Mouse (Mus musculus) c-Kit-positive CD71-negative TER-119-negative erythroid progenitor cells, embryonic 14.5 days (primary cell): ENCODE measurements around the gene Polr1c.

Experiments
- DNase-seq: peaks from one replicate; pipeline ENCODE4 v3.0.0-alpha.2; 2013; ENCODE audit warnings: low read depth

The Polr1c gene

DNA sequence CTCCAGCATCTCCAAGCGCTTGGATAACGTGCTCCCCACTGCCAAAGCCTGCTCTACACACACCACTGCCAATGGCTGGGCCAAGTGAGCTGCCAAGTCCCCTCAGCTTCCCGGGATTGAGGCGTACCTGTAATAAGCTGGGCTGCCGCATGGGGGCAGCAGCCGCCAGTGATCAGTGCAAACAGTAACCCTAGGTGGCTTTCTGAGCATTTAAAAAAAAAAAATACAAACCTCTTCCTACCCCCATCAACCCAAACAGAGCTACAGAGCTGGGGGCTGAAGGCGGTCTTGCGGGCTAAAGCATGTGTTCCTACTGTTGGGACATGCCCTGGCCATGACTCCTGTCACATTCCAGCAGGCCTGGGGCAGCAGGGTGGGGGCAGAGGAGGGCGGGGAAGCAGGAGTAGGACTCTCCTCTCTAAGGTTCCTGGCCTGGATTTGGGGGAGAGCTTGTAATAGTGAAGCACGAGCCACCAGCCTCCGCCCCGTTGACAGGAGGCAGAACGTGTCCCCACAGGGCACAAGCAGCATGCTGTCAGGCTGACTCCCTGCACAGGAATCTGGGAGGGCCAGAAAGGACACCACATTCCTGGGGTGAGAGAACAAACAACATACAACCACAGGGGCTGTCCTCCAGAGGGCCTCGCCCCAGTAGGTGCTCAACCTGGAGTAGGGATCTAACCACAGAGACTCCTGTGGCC, 18.2 kb upstream of the Polr1c start:
- DNase-seq: no peak

DNA sequence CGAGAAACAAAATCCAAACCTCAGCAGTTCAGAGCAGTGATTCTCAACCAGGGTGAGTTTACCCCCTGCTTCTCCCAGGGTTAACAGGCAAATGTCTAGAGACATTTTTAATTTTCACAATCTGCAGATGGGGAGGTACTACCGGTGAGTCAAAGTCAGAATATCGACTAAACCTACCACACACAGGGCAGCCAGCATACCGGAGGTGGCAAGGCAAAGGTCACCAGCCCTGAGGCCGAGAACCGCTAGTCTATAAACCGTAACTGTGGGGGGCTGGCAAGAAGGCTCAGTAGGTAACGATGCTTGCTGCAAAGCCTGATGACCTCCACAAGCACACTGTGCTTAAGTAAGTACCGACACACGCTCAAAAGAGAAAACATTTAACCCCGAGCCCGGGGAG, 17.6 kb upstream of the Polr1c start:
- no peak for DNase-seq

DNA sequence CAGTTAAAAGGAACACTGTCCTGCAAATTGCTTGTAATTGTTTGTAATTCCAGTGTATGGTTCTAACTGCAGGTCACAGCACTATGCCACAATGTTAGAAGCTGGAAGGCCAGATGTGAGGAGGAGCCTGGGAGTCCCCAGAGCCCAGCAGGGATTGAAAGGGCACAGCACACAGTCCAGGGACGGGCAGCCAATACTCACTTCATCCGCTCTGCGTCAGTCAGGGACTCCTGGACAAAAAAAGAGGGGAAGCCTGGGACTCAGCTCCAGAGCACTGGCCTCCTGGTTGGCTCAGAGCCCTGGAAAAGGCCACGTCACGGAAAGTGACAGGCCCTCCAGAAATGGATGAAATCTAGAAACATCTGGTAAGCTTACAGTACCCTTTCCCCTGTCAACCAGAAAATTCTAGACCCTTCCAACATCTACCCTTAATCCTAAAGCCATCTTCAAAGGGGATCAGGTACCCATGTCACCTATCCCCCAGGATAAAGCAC, 14.4 kb upstream of the Polr1c start:
- DNase-seq: no peak

DNA sequence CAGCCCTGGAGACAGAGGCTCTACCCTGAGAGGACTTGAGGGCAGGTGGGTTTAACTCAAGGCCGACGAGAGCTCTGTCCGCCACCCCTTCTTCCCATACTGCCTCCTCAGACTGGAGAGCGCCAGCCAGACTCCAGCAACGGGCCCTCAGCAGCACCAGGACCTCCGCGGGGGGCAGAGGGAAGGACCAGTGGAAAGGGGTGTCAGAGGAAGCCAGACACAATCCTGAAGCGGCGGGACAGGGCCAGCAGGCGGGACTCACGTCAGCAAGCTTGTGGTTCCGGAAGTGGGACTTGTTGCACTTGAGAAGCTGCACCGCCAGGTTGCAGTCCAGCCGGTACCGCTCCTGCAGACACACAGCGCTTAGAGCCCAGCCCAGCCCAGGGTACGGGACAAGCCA, 11.8 kb upstream of the Polr1c start:
- DNase-seq: no peak

DNA sequence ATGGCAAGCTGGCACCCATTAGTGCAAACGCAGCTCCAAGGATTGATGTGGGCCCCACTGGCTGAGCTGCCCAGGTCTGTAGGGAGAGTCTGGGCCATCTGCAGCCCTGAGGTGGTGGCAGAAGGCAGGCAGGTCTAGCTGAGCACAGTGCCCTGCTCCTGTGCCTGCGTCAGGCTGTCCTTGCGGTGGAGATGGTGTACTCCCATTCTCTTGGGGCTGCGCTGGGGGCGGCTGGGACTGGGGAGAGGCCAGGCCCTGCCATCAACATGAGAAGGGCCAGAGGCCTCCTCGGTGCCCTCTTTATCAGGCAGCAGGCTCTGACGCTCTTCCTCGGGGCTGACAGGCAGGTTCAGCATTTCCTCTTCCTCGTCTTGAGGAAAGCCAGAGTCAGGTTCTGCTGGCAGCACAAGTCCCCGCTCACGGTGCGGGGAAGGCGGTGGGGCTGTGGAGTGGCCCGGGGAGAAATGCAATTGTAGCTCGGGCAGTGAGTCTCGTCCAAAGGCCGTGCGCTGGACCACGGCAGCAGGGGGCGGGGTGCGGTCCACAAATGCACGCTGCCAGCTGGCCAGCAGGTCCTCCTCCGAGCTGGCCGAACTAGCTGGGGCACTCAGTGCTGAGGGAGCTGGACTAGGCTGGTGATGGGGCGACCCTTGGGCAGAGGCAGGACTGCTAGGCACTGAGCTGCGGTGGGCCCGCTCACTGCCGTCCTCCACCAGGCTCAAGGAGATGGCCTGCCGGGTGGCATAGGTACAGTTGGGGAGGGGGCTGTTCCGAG, 10.6 kb upstream of the Polr1c start:
- no peak for DNase-seq

DNA sequence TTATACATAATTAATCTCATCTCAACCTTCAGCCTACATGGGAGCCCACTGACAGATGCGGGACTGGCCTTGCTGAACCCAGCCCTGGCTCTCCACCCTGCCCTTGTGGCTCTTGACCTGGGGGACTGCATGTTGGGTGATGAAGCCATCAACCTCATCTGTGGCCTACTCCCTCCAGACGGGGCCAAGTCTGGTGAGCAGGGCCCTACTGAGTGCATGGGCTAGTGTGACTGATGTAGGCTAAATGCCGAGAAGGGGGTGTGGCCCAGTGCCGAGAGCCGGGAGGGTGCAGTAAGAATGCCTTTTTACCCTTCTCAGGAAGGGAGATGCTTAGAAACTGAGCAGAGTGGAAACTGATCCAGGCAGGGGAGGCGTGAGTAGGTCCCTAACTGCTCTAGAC, 7.3 kb upstream of the Polr1c start:
- DNase-seq: no peak

DNA sequence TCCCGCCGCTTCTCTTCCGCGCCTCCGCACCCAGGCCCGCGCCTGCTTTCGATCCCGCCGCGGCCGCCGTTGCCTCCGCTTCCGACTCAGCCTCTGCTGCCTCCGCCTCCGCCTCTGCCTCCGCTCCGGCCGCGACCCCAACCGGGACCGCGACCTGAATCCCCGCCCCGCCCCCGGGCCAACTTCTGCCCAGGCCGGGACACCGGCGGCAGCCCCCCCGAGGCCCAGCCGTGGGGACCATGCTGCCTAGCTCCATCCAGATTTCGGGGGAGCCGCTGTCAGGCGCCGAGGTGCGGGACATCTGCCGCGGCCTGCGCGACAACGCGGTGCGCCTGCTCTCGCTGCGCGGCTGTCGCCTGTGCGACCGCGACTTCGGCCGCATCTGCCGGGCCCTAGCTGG, 6.3 kb upstream of the Polr1c start:
- no peak for DNase-seq

DNA sequence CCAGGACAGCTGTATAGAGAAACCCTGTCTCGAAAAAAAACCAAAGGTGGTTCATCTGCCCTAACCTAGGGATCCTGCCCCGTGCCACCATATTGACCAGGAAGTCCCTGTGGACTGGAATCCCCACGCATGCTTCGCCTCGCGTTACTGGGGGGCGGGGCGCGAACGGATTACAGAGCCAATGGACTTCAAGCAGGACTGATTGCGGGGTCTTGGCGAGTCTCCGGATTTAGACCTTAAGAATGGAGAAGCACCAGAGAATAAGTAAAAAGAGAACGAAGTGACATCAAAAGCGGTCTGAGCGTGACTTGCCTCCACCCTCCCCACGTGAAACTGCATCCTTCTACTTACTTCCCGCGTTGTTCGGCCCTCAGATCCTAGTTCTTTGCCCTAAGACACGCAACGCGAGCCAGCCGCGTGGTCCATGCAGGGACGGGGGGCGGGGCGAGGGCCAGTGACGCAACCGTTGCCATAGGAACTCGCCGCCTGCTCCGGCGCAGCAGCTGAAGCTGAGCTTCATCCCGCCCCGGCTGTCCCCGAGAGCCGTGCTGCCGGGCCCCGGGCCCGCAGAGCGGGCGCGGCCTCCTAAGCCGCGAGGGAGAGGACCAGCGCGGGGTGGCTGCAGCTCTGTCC, 5.7 kb upstream of the Polr1c start, which contains the start of gene Lrrc73:
Gene Lrrc73 (plus strand): TSS at position 80 of the 633 bp plus-strand sequence.
- DNase-seq: peak; percentile 67

DNA sequence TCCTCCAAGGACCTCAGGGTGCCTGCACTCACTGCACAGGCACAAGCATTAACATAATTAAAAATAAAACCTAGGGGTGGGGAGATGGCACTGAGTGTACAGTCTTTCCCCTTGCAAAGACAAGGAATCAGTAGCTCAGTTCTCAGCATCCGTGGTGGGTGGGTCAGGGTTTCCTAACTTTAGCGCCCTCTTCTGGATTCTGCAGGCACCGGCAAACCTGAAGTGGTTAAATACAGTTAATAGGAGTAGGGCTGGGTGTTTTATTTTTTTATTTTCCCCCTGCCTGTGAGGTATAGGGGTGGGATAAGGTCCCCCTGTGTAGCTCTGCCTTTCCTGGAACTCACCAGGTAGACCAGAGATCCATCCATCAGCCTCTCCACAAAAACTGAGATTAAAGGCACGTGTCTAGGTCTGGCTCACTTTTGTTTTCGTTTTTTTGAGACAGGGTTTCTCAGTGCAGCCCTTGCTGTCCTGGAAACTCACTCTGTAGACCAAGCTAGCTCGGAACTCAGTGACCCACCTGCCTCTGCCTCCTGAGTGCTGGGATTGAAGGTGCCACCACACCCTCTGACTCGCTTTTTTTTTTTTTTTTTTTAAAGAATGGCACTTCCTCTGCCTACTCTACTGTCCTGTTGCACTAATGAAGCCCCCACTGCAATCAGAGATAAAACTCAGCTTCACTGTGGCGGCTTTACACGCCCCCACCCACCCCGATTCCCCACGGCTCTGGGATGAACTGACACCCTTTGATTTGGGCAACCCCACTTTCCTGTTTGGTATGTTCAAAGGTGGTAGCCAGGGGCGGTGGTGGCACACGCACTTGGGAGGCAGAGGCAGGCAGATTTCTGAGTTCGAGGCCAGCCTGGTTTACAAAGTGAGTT, 5.0 kb upstream of the Polr1c start:
- DNase-seq: peak; percentile 52

DNA sequence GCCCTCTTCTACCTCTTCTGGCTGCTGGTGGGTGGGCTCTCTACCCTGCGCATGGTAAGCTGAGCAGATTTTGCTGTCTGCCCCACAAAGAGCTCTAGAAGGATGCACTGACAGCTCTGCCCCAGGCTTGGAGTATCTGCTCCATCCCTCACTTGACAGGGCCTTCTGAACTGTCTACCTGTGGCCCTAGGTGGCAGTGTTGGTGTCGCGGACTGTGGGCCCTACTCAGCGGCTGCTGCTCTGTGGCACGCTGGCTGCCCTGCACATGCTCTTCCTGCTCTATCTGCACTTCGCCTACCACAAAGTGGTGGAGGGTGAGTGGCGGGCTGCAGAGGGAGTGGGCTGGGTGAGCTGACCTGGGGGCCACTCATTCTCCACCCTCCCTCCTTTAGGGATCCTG, 3.3 kb upstream of the Polr1c start:
- no peak for DNase-seq

DNA sequence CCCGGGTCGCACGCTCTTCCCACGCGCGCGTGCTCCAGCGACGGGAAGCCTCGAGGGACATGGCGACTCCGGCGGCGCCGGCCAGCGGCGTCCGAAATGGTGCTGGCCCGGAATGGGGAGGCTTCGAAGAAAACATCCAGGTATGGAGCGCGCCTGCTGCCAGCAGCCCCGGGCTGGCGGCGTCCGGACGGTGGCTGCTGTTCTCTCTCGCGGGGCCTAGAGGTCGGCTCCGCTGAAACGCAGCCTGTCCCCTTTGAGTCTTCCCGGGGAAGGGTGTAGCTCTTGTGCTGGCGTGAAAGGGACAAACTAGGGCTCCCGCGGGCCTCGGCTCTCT, 302 bp upstream of the Polr1c start:
- DNase-seq: no peak

DNA sequence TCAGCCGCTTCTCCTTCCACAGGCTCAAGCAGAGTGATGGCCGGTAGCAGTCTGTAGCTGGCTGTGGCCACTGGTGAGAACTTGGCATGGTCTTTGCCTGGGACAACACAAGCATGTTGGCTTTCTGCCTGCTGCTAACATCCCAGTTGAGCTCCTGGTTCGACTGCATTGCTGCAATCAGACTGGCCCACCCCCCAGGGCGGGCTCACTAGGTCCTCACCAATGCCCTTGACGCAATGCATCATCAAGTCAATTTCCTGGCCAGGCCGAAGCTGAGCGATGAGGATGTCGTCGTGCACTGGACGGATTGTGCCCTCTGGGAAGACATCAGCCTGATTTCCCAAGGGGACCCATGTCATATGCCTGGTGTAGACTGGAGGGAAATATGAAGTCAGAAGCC, 3.3 kb downstream of the Polr1c start:
- DNase-seq: no peak

DNA sequence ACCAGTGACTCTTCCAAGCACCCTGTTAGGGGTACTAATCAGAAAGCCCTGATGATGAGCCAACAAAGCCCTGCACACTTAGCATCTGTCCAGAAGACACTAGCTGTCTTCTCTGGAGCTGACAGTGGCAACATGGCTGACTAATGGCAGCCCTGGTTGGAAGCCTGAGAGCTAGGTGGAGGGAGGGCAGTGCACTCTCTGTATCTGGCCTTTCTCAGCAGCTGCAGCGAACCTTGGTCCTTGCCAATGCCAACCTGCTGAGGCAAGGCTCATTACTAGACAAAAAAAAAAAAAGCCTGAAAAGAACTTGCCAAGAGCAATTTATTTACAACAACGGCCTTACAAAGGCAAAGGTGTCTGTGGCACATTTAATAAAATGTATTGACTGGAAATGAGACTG, 4.2 kb downstream of the Polr1c start:
- DNase-seq: no peak

DNA sequence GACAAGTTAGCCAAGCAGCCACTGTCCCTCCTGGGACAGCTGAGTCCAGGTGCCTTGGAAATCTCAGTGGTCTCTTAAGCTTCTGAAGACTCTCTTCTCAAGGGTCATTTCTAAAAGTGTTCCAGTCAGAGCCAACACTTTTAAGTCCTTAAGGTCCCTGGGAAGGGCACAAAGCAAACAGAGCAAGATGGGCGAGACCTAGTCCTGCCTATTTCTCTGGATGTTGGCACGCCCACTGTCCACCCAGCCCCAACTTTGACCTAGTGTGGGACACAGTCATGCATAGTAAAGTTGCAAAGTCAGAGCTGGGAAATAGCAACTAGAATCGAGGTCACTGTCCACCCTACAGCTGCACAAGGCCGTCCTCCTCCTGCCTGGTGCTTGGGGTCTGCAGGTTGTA, 4.9 kb downstream of the Polr1c start:
- DNase-seq: no peak

DNA sequence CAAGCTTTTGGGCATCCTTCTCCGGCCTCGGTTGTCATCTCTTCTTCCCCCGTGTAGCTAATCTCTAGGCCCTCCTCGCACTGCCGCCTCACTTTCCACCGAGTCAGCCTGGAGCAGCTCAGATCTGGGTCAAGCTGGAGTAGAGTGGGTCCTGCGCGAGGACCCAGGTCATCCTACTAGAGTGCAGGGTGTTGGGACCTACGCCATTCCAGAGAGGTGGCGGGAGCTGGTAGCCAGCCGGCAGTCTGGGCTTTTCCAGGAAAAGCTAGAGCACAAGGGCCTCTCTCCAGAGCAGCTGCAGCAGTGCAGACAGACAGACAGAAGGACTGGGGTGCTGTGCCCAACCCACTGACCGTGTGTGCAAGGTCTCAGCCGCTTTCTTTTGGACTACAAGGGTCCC, 5.6 kb downstream of the Polr1c start:
- no peak for DNase-seq

DNA sequence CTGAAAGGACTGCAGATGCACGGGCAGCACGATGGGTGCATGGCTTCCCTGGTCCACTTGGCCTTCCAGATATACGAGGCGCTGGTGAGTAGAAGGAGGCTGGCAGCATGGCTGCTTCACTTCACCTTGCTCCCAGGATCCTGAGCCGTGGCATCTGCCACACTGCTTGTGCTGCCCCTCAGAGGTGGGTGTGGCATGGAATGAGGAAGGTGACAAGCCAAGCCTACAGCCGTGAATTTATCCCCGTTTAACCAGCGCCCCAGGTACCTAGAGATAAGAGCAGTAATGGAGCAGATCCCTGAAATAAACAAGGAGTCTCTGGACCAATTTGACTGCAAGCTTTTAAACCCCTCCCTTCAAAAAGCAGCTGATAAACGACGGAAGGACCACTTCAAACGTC, 6.4 kb downstream of the Polr1c start:
- DNase-seq: no peak

DNA sequence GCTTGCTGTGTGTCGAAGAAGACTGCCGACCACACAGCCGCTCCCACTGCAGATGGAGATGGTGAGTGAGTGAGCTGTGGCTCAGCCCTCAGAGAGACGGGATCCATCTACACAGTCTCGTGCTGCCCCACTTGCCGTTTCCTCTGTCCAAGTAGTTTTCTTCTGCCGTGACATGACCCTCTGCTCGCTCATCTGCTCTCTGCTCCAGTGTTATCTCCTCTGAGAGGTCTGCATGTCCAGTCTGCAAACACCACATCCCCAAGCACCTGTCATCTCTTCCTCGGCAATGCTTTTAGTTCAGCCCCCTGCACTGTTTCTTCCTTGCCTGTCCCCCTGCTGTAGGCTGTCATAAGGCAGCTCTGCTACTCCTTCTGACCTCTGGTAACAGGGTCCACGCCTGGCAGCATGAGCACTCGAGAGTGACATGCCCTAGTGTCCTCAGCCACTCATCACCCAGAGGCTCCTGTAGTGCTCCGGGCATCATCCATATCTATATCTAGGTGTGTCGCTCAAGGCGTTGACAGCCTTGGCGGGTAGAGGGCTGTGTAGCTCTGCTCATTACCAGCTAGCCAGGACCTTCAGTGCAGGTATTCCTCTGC, 8.2 kb downstream of the Polr1c start:
- DNase-seq: no peak

DNA sequence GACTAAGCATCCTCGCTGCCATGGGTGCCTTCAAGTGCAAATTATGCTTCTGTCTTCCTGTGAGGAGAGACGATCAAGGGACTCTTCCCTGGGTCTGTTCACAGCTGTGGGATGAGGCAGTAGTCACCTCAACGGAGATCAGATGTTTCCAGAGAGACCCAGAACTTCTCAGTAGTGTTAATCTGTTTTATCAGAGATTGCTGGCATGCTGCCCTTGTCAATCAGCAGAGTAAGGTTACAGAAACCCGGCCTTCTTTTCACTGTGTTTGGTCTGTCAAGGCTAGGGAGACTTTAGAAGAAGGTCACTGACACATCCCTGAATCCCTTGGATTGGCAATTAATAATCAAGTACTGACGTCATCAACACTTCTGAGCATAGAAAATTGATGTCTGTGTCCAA, 10.4 kb downstream of the Polr1c start:
- no peak for DNase-seq

DNA sequence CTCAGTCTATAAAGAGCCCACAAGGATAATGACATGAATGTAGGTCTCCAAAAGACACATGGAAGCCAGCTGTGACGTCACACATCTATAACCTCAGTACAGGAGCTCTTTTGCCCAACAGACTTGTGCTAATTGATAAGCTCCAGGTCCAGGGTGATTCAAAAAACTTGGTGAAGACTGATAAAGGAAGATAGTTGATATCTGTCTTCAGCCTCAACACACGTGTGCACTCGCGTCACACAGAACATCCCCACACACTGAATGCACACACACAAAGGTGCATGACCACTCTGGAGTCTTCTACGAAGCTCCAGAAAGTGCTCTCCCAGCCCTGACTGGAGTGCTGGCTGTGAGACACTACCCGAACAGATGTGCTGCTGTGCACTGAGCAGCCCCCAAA, 10.8 kb downstream of the Polr1c start:
- DNase-seq: no peak

DNA sequence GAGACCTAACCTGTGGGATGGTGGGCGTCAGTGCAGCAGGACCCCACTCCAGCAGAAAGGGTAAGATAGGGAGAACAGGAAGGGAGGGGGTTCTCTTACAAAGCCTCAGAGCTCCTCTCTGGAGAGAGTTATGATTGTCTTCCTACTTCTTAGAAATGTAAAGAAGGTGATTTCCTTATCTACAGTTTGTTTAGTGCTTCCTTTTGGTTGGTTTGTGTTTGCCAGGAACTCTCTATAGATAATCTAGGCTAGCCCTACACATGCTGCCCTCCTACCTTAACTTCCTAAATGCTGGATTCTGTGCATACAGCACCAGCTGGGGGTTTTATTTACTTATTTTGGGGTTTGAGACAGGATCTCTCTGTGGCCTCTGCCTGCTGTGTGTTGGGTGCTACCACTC, 11.8 kb downstream of the Polr1c start:
- no peak for DNase-seq

DNA sequence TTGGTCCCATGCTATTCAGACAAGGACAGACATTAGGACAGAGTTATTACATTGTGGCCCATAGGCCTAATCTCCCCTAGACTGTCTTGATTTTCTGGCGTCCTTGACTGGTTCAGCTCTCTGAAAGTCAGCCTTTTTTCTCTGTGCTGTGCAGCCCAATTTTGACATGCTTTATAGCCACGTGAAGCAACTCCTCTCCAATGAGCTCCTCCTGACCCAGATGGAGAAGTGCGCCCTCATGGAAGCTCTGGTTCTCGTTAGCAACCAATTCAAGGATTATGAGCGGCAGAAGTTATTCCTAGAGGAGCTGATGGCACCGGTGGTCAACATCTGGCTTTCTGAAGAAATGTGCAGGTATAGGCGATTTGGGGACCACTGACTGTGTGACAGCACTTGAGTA, 20.3 kb downstream of the Polr1c start:
- DNase-seq: no peak

DNA sequence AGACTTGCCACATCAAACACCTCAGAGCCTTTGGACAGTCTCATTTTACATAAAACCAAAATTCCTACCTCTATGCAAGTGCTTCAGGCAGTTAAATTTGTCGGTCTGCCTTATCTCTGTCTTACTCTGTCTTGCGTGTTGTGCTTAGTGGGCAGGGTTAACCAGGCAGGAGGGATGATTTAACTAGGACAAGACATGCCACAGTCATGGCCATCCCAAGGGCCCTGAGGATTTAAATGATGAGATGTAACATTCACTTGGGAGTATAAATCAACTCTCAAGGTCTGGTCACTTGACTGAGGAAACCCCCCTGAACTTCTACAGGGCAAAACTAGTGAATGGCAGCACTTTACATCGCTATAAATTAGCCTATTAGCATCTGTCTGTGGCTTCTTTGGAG, 26.3 kb downstream of the Polr1c start:
- no peak for DNase-seq
